Mouse (Mus musculus) ES-Bruce4 (cell line): ENCODE results near the gene Erich2. TPM values are rescaled to one million over a fixed set of nuclear protein-coding genes. Genes with fewer than 3 reads are reported as not detected.

ENCODE experiments used
- H3K27ac ChIP-seq: 2 replicates; pipeline ENCODE4 v1.5.1; 2012; ENCODE audit warnings: low read length, inconsistent platforms; ENCODE audit not compliant: insufficient read depth
- H3K27me3 ChIP-seq: 2 replicates; pipeline ENCODE4 v1.6.1; 2012; ENCODE audit warnings: mild to moderate bottlenecking, low read length, inconsistent platforms; ENCODE audit not compliant: control insufficient read depth, poor library complexity, insufficient read depth, severe bottlenecking
- H3K36me3 ChIP-seq: 2 replicates; pipeline ENCODE4 v1.6.1; 2012; ENCODE audit warnings: inconsistent platforms, mild to moderate bottlenecking, low read length, moderate library complexity; ENCODE audit not compliant: control insufficient read depth, poor library complexity, insufficient read depth, severe bottlenecking
- H3K4me1 ChIP-seq: one replicate; pipeline ENCODE4 v1.8.1; 2011; ENCODE audit warnings: low read length; ENCODE audit not compliant: control insufficient read depth, insufficient read depth
- H3K4me3 ChIP-seq: 2 replicates; pipeline ENCODE4 v1.5.1; 2011; ENCODE audit warnings: low read depth, mild to moderate bottlenecking, low read length
- H3K9ac ChIP-seq: 2 replicates; pipeline ENCODE4 v1.6.1; 2012; ENCODE audit warnings: low read depth, mild to moderate bottlenecking, inconsistent platforms; ENCODE audit not compliant: poor library complexity, severe bottlenecking
- H3K9me3 ChIP-seq: replicated peaks from 2 replicates; pipeline ENCODE4 v1.6.1; 2012; ENCODE audit warnings: mild to moderate bottlenecking, low read length, inconsistent platforms; ENCODE audit not compliant: control insufficient read depth, poor library complexity, insufficient read depth, severe bottlenecking
- CTCF ChIP-seq: IDR thresholded peaks from one replicate; pipeline ENCODE4 v1.8.1; 2011; ENCODE audit warnings: low read depth, low read length
- EP300 ChIP-seq: IDR thresholded peaks from 2 replicates; pipeline ENCODE4 v1.6.1; 2011; ENCODE audit warnings: low read depth, low read length; ENCODE audit not compliant: insufficient read depth
- POLR2A ChIP-seq: IDR thresholded peaks from one replicate; pipeline ENCODE4 v1.8.1; 2011; ENCODE audit warnings: low read length; ENCODE audit not compliant: insufficient read depth
- polyA plus RNA-seq: library from polyadenylated mRNA; stranded (reverse); fragments of >200 nt; gene quantifications from 2 replicates; pipeline ENCODE4 v1.2.4, GENCODE M21; 2011; ENCODE audit warnings: low read depth; ENCODE audit not compliant: missing spikeins, insufficient read depth, insufficient read length

Erich2 gene
- polyA plus RNA-seq, 1 experiment: 2.6 TPM

GRCm38 (mm10) chr2:70567682-70568077, 59.1 kb downstream of the Erich2 start:
- peaks cover 2% of the 10 kb centered on the region for H3K4me1 ChIP-seq
- no peak overlapping the region for H3K9ac ChIP-seq
- H3K27ac ChIP-seq: no peak overlapping the region
- no peaks in the 10 kb centered on the region for H3K9me3 ChIP-seq
- H3K27me3 ChIP-seq: peaks cover 16% of the 10 kb centered on the region
- no peaks in the 10 kb centered on the region for H3K36me3 ChIP-seq
- TF ChIP-seq CTCF: no peak
- TF ChIP-seq EP300: no peak
- no peak for TF ChIP-seq POLR2A
- peak overlapping the region; percentile 6; the same call in 1 of the 2 replicates for H3K4me3 ChIP-seq

DNA sequence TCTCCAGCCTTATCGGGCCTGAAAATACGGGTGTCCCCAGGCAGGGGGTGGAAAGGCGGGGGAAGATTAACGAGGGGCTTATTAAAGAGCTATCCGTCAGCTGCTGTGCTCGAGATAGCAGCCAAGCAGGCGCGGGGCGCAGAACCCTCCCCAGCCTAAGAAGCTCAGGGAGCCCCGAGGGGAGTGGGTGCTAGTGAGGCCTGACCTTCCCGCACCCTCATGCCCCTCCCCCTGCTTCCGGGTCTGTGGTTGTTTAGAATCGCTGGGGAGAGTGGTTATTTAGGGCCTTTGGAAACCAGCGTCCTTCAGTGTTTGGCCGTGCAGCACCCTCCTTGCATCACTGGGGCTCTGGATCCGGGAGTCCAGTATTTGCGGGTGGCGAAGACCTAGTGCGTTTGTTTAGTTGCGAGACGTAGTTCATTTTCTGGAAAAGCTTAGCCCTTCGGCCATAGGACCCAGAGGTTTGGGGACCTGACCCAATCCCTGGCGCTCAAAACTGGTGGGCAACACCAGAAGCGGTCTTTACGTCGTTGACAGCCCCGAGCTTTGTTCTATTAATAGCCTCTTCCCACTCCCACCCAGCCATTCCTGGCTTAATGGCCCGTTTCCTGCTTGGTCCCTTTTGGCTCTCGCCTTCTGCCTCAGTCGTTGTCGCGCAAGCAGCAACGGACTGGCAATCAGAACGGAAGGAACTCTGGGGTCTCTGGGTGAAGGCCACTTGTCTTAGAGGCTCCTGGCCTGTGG, 59.8 kb downstream of the Erich2 start:
- TF ChIP-seq CTCF (no peak), EP300 (peak; percentile 9; the same call in 1 of the 2 replicates)
- peaks cover 11% of the 10 kb centered on the region for H3K27me3 ChIP-seq
- no peak overlapping the region for H3K9ac ChIP-seq
- H3K4me3 ChIP-seq: peak overlapping the region; percentile 29
- H3K4me1 ChIP-seq: peaks cover 2% of the 10 kb centered on the region
- H3K36me3 ChIP-seq: no peaks in the 10 kb centered on the region
- no peak overlapping the region for H3K27ac ChIP-seq
- no peaks in the 10 kb centered on the region for H3K9me3 ChIP-seq

- no peak overlapping the region for H3K27ac ChIP-seq
- no peak for TF ChIP-seq EP300
- no peak for TF ChIP-seq POLR2A
- TF ChIP-seq CTCF: no peak
- peaks cover 2% of the 10 kb centered on the region for H3K4me1 ChIP-seq
- H3K9me3 ChIP-seq: no peaks in the 10 kb centered on the region
- no peaks in the 10 kb centered on the region for H3K36me3 ChIP-seq
- H3K9ac ChIP-seq: no peak overlapping the region
- no peak overlapping the region for H3K4me3 ChIP-seq
- H3K27me3 ChIP-seq: peaks cover 5% of the 10 kb centered on the region; the same call in 1 of the 2 replicates
These were observed 63.1 kb downstream of the Erich2 start for GRCm38 (mm10) chr2:70571698-70572097.

- H3K9ac ChIP-seq: no peak overlapping the region
- H3K4me3 ChIP-seq: no peak overlapping the region
- no peaks in the 10 kb centered on the region for H3K36me3 ChIP-seq
- H3K9me3 ChIP-seq: no peaks in the 10 kb centered on the region
- no peak overlapping the region for H3K27ac ChIP-seq
- H3K4me1 ChIP-seq: peaks cover 2% of the 10 kb centered on the region
- TF ChIP-seq CTCF (no peak), EP300 (no peak), POLR2A (no peak)
- peaks cover 5% of the 10 kb centered on the region; the same call in 1 of the 2 replicates for H3K27me3 ChIP-seq
These were observed 63.6 kb downstream of the Erich2 start for GRCm38 (mm10) chr2:70572251-70572650.

DNA sequence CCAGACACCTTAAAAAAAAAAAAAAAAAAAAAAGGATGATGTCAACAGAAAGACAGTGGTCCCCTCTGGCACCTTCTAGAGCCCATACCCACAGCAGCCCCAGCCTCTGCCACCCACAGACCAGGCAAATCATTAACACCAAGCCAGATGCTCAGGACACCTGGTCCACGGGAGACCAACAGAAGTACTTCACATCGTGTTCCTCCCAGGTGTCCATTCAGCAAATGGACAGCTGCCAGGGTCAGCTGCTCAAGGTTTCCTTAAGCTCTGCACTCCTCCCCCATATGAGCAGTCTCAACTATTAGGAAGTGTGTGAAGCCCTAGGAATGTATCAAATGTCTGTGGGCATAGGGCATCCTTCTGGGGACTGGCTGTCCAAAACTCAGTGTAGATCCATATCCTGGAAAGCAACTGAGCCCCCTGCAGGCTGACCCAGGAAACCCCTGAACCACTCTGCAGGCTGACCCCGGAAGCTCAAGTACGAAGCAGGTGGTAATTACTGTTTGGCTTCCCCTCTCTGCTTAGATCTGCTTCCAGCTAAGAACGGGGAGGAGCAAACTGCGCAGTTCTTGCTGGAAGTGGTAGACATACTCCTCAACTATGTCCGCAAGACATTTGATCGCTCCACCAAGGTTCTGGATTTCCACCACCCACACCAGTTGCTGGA, 65.1 kb downstream of the Erich2 start:
- Histone ChIP-seq H3K9ac (no peak overlapping the region), H3K27ac (no peak overlapping the region), H3K9me3 (no peaks in the 10 kb centered on the region), H3K4me3 (no peak overlapping the region), H3K4me1 (peaks cover 1% of the 10 kb centered on the region), H3K27me3 (peaks cover 2% of the 10 kb centered on the region; the same call in 1 of the 2 replicates), H3K36me3 (no peaks in the 10 kb centered on the region)
- TF ChIP-seq POLR2A: no peak
- TF ChIP-seq EP300: no peak
- TF ChIP-seq CTCF: no peak

- no peaks in the 10 kb centered on the region for H3K9me3 ChIP-seq
These were observed 79.6 kb downstream of the Erich2 start for GRCm38 (mm10) chr2:70588200-70588599.

More at GRCm38 (mm10) chr2:70588200-70588599, 79.6 kb downstream of the Erich2 start:
- Histone ChIP-seq H3K27ac (no peak overlapping the region), H3K27me3 (no peaks in the 10 kb centered on the region), H3K36me3 (no peaks in the 10 kb centered on the region), H3K4me3 (no peak overlapping the region), H3K4me1 (no peaks in the 10 kb centered on the region), H3K9ac (no peak overlapping the region)
- no peak for TF ChIP-seq CTCF
- TF ChIP-seq POLR2A: no peak
- TF ChIP-seq EP300: no peak

Other genes starting within 250 kb of the Erich2 start
- gene Sp5, start 33.9 kb upstream of the Erich2 start, polyA plus RNA-seq: 7.8 and 8.7 TPM in 2 replicates
- gene Gad1, start 44.3 kb downstream of the Erich2 start, polyA plus RNA-seq: 4.5 and 7.2 TPM in 2 replicates
- gene Gorasp2, start 152.8 kb downstream of the Erich2 start, polyA plus RNA-seq: 96.9 and 108 TPM in 2 replicates
- gene Gm26558, start 153.3 kb downstream of the Erich2 start, polyA plus RNA-seq: not detected in 2 replicates